Mouse (Mus musculus) G1E (cell line): ENCODE measurements around the gene Elp5. TPM values are rescaled to one million over a fixed set of nuclear protein-coding genes. Genes with fewer than 3 reads are reported as not detected.

Source experiments
- ATAC-seq: 2 replicates; pipeline ENCODE4 v1.8.0; 2016; ENCODE audit warnings: mild to moderate bottlenecking; ENCODE audit not compliant: insufficient number of reproducible peaks, poor library complexity, low FRiP score, severe bottlenecking; ENCODE audit errors: extremely low read depth
- DNase-seq: peaks from one replicate; pipeline ENCODE4 v3.0.0; 2012; ENCODE audit warnings: low spot score
- H3K27me3 ChIP-seq: 2 replicates; pipeline ENCODE4 v1.6.1; 2012; ENCODE audit warnings: mild to moderate bottlenecking, low read length, inconsistent platforms; ENCODE audit not compliant: insufficient read depth
- H3K36me3 ChIP-seq: replicated peaks from 2 replicates; pipeline ENCODE3; 2012; ENCODE audit warnings: mild to moderate bottlenecking, inconsistent platforms
- H3K4me1 ChIP-seq: 2 replicates; pipeline ENCODE4 v1.6.1; 2012; ENCODE audit warnings: low read depth, low read length, inconsistent platforms, mixed read lengths; ENCODE audit not compliant: insufficient read depth
- H3K4me3 ChIP-seq: 2 replicates; pipeline ENCODE4 v1.5.1; 2012; ENCODE audit warnings: low read depth, mild to moderate bottlenecking, inconsistent platforms, low read length, moderate library complexity, mixed read lengths
- H3K9me3 ChIP-seq: replicated peaks from 2 replicates; pipeline ENCODE4 v1.6.1; 2012; ENCODE audit warnings: inconsistent platforms
- CTCF ChIP-seq: IDR thresholded peaks from 2 replicates; pipeline ENCODE4 v1.5.1; 2012; ENCODE audit warnings: low read depth, low read length, inconsistent platforms, mixed read lengths
- GATA1 ChIP-seq: IDR thresholded peaks from 2 replicates; pipeline ENCODE4 v1.6.1; 2012; ENCODE audit warnings: borderline replicate concordance, low read length, inconsistent platforms, mixed read lengths
- GATA2 ChIP-seq: IDR thresholded peaks from 2 replicates; pipeline ENCODE4 v1.6.1; 2012; ENCODE audit warnings: low read depth, low read length, inconsistent platforms, borderline replicate concordance
- POLR2AphosphoS5 ChIP-seq: IDR thresholded peaks from 2 replicates; pipeline ENCODE4 v1.6.1; 2012; ENCODE audit warnings: low read depth, low read length, inconsistent platforms; ENCODE audit not compliant: insufficient replicate concordance
- TAL1 ChIP-seq: conservative IDR thresholded peaks from 2 replicates; pipeline ENCODE4 v1.6.1; 2012; ENCODE audit warnings: low read depth, low read length, inconsistent platforms, mixed read lengths
- polyA plus RNA-seq: library from polyadenylated mRNA; stranded (reverse); fragments of >175 nt; gene quantifications from 2 replicates; pipeline ENCODE4 v1.2.3, GENCODE M21; 2012
- total RNA-seq, 2 experiments: library from RNA; stranded (forward) in 1 of 2; stranded (reverse) in 1 of 2; fragments of 200-1000 nt in 1 of 2; fragments of >200 nt in 1 of 2; fragmentation: Nextera tagmentation in 1 of 2; gene quantifications; 2 replicates each; pipeline ENCODE4 v1.2.3; 2014 to 2017

Elp5 gene
- total and polyA plus RNA-seq, 3 experiments = 10.4 to 72.7 (median 69.9) TPM

DNA sequence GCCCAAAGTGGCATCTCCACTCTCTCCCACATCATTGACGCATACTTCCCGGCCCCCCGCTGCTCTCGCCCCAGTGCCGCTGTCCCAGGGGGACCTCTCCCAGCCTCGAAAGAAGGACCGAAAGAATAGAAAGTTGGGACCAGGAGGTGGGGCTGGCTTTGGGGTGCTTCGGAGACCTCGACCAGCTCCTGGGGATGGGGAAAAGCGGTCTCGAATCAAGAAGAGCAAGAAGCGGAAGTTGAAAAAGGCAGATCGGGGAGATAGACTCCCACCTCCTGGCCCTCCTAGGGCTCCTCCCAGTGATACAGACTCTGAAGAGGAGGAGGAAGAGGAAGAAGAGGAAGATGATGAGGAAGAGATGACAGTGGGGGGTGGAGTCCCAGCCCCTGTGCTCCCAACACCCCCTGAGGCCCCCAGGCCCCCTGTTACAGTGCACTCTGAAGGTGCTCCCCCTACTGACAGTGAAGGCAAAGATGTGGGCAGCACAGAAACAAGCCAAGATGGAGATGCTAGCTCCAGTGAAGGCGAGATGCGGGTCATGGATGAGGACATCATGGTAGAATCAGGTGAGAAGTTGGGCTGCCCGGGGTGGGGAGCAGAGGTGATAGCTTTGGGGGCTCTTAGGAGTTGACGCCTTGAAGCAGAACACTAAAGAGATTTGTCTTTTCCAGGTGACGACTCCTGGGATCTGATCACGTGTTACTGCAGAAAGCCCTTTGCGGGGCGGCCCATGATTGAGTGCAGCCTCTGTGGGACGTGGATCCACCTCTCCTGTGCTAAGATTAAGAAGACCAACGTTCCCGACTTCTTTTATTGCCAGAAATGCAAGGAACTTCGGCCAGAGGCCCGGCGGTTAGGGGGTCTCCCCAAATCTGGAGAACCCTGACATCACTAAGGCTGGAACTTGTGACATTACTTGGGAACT is 16.5 kb upstream of the Elp5 start:
- TF ChIP-seq GATA2 = peak; percentile 50; the same call in 1 of the 2 replicates
- TF ChIP-seq CTCF = no peak
- Histone ChIP-seq H3K27me3 (no peaks in the 10 kb centered on the region), H3K36me3 (peaks cover 61% of the 10 kb centered on the region), H3K4me3 (peak overlapping the region; percentile 57; the same call in 1 of the 2 replicates), H3K9me3 (no peaks in the 10 kb centered on the region), H3K4me1 (peaks cover 75% of the 10 kb centered on the region)
- DNase-seq (peak; percentile 49), ATAC-seq (no peak)

DNA sequence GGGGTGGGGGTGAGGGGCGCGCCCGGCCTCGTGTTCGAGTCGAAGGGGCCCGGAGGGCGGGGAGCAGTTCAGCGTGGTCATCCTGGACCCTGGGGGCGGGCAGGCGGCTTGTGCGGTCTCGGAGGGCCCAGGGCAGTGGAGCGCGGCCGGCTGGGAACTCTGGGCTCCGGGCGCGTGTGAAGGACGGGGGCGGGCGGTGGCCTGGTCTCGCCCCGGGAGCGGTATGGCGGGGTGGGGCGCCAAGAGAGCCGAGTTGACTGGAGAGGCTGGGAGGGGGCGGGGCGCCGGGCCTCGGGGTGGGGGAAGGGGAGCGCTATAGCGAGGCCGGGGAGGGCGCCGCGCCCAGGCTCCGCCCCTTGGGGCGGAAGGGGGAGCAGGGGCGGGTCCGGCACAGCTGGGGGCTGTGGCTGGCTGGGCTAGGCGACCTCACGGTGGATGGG is 14.8 kb upstream of the Elp5 start:
- Histone ChIP-seq H3K27me3 (no peaks in the 10 kb centered on the region), H3K4me3 (peak overlapping the region; percentile 98), H3K36me3 (peaks cover 58% of the 10 kb centered on the region), H3K9me3 (no peaks in the 10 kb centered on the region), H3K4me1 (peaks cover 70% of the 10 kb centered on the region)
- DNase-seq (peak; percentile 94), ATAC-seq (peak; percentile 31)
- no peak for TF ChIP-seq TAL1
- no peak for TF ChIP-seq GATA2
- TF ChIP-seq GATA1 = no peak
- no peak for TF ChIP-seq CTCF
- TF ChIP-seq POLR2AphosphoS5 = no peak

DNA sequence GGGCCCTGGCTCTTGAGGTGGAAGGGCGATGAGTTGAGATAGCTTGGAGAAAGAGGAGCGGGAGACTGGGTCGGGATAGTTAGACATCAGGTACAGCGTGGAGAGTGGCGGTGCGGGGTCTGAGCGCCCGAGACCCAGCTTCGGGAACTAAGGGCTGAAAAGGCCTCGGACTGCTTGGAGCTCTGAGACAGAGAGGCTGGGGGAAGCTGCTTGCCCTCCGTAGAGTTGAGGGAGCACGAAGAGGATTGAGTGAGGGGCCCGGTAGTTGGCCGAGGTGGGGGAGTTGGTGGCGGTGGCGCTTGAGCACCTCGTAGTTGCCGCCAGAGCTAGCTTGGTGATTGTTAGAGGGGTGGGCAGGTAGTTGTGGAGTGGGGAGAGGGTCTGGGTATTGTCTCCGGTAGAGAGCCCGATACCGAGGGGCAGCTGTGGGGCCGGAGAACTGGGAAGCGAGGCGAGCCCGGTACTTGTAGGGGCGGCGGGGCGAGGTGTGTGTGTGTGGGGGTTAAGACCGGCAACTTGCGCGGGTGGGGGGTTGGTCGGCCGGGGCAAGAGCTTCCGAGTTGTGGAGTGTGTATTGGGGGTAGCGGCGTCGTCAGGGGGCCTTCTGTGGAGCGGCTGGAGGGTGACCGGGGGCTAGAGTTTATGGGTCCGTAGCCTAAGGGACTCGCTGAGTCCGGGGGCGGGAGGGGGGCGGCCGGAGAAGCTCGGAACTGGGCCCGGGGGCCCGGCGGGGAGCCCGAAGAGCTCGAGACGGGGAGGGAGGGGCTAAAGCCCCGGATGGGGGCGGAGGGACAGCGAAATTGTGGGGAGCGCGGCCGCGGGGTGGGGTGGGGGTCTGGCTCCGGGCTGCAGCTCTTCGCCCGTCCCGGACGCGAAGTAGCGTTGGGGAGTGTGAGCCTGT is 14.1 kb upstream of the Elp5 start:
- ATAC-seq (no peak), DNase-seq (peak; percentile 80)
- Histone ChIP-seq H3K4me1 (peaks cover 64% of the 10 kb centered on the region), H3K9me3 (no peaks in the 10 kb centered on the region), H3K4me3 (peak overlapping the region; percentile 98), H3K36me3 (peaks cover 55% of the 10 kb centered on the region), H3K27me3 (no peaks in the 10 kb centered on the region)
- TF ChIP-seq CTCF (no peak), POLR2AphosphoS5 (no peak), TAL1 (no peak), GATA1 (no peak), GATA2 (no peak)

DNA sequence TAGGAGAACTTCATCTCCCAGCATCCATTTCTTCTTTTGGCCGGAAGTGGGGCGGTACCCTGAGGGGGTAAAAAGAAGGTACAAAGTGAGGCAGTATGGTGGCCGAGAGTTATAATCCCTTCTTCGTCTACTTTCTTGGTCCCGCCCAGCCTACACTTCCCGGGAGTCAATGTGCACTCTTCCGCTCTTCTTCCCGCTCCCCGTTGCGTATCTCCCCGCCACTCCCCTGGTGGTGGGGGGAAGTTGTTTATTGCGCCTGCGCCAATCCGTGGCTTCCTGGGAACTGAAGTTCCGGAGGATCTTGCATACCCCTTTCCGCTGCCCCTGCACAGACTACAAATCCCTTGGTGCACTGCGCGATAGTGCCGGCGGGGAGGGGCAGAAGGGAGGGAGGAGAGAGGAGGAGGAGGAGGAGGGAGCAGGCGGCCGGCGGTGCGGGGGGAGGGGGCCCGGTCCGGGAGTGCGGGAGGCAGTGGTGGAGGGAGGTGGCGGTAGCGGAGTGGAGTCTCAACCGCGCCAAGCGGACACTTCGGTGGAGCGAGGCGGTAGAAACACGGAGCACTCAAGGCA is 13.2 kb upstream of the Elp5 start, which contains the start of gene Phf23:
Phf23 (plus strand) TSS at position 387 of the 570 bp plus-strand sequence.
- no peaks in the 10 kb centered on the region for H3K9me3 ChIP-seq
- H3K27me3 ChIP-seq = no peaks in the 10 kb centered on the region
- H3K4me1 ChIP-seq = peaks cover 64% of the 10 kb centered on the region
- peak within 1 kb of the TSS; percentile 98 for H3K4me3 ChIP-seq
- TF ChIP-seq GATA1 (no peak), GATA2 (no peak), TAL1 (no peak), POLR2AphosphoS5 (no peak), CTCF (no peak)
- peak; percentile 80 for DNase-seq
- peak; percentile 70 for ATAC-seq
- H3K36me3 ChIP-seq = peaks cover 57% of the 10 kb centered on the region

DNA sequence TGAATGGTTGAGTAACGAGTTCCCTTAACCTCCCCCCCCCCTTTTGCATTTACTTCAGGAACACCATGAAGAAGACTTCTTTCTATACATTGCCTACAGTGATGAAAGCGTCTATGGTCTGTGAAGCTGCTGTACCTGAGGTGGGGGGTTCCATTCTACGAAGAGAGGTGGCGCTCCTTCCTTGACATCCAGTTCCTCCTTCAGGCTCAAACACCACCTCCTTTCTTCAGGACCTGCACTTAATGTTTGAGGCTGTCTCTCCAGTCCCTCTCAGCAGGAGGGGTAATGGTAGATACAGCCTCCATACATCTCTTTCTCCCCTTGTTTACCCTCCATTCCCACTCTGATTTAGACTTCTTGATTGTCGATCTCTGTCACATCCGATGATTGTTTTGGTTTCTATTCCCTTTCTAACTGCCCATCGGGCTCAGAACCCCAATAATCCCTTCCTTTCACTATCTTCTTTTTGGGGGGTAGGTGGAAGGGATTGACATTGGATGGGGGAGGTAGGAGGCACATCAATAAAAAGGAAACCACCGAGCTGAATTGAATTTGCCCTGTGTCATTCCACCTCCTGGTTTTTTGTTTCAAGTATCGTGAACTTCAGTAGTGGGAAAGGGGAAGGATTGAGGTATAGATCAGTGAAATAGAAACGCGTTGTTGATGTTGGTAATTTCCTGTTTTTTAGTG is 12.2 kb upstream of the Elp5 start:
- Histone ChIP-seq H3K27me3 (no peaks in the 10 kb centered on the region), H3K9me3 (no peaks in the 10 kb centered on the region), H3K4me1 (peaks cover 63% of the 10 kb centered on the region), H3K4me3 (no peak overlapping the region; the same call in 1 of the 2 replicates), H3K36me3 (peaks cover 57% of the 10 kb centered on the region)
- ATAC-seq (no peak), DNase-seq (no peak)
- TF ChIP-seq GATA2 (no peak), TAL1 (no peak), GATA1 (no peak), CTCF (no peak), POLR2AphosphoS5 (no peak)
